Mouse (Mus musculus): Measurements from ENCODE around the gene Kdm6b. TPM values are rescaled to one million over a fixed set of nuclear protein-coding genes. Genes with fewer than 3 reads are reported as not detected.
A peak's percentile ranks its signal among the peaks of the same experiment; 100 is the strongest.

The Kdm6b gene
- polyA plus RNA-seq, 1 experiment from 2014 or later, result 36.4 TPM

- WGBS, result 0% methylated on average over 18 of the region's 18 CpGs
- Histone ChIP-seq H3K4me2 (ENCODE audit: low read length) (peak overlapping the region; percentile 92), H3K36me3 (ENCODE audit: control insufficient read depth, insufficient read depth, low read length) (peaks cover 24% of the 10 kb centered on the region), H3K27me3 (ENCODE audit: control insufficient read depth, insufficient read depth, low read depth, low read length) (no peaks in the 10 kb centered on the region), H3K9me3 (replicated peaks; ENCODE audit: control insufficient read depth, low read length, poor library complexity, severe bottlenecking) (no peaks in the 10 kb centered on the region), H3K4me3 (ENCODE audit: low read depth, low read length) (peak overlapping the region; percentile 75), H3K4me1 (ENCODE audit: control insufficient read depth, insufficient read depth, low read length) (peaks cover 51% of the 10 kb centered on the region), H3K27ac (ENCODE audit: low read length) (peak overlapping the region; percentile 84), H3K9ac (ENCODE audit: low read depth, low read length) (peak overlapping the region; percentile 90)
- no peak for ATAC-seq
These were observed 3.5 kb downstream of the Kdm6b start for GRCm38 (mm10) chr11:69410045-69410309.

DNA sequence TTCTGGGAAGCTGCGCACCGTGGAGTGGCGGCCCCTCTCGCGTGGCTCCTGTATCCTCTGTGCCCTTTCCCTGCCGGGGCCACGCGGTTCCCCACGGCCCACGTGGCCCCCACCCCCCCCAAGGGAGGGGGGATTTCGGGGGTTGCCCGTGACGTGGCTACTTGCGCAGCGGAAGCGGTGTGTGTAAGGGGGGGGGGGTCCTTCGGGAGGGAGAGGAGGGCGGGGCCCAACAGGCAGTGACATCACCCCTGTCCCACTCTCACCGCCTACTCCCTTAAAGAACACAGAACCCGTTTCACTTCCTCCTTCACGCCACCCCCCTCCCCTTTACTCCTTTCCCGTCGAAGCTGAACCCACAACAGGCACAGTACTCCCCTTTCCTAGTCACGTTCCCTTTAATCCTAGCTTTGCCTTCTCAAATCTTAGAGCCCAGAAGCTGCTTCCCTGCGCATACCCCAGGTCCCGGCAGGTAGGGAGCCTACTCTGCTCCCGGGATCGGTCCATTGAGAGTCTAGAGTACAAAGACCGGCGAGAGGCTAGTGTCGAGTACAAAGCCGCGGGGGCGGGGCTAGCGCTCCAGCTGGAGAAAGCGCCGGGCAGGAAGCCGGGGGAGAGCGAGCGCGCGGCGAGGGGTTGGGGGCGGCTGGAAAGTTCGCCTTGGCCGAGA is 4.0 kb downstream of the Kdm6b start:
- no peak for ATAC-seq
- Histone ChIP-seq H3K9ac (ENCODE audit: low read depth, low read length) (peak overlapping the region; percentile 90), H3K36me3 (ENCODE audit: control insufficient read depth, insufficient read depth, low read length) (peaks cover 29% of the 10 kb centered on the region), H3K27me3 (ENCODE audit: control insufficient read depth, insufficient read depth, low read depth, low read length) (no peaks in the 10 kb centered on the region), H3K4me1 (ENCODE audit: control insufficient read depth, insufficient read depth, low read length) (peaks cover 47% of the 10 kb centered on the region), H3K9me3 (replicated peaks; ENCODE audit: control insufficient read depth, low read length, poor library complexity, severe bottlenecking) (no peaks in the 10 kb centered on the region), H3K4me3 (ENCODE audit: low read depth, low read length) (peak overlapping the region; percentile 75), H3K4me2 (ENCODE audit: low read length) (peak overlapping the region; percentile 92), H3K27ac (ENCODE audit: low read length) (peak overlapping the region; percentile 84)
- WGBS, result under 1% methylated on average over 36 of the region's 46 CpGs

GRCm38 (mm10) chr11:69408541-69409377 is 4.7 kb downstream of the Kdm6b start:
- H3K4me3 ChIP-seq (ENCODE audit: low read depth, low read length), result peak overlapping the region; percentile 75
- peak overlapping the region; percentile 84 for H3K27ac ChIP-seq (ENCODE audit: low read length)
- peak; percentile 70 for ATAC-seq
- H3K4me2 ChIP-seq (ENCODE audit: low read length), result peak overlapping the region; percentile 92
- H3K9me3 ChIP-seq (replicated peaks; ENCODE audit: control insufficient read depth, low read length, poor library complexity, severe bottlenecking), result no peaks in the 10 kb centered on the region
- H3K27me3 ChIP-seq (ENCODE audit: control insufficient read depth, insufficient read depth, low read depth, low read length), result no peaks in the 10 kb centered on the region
- peaks cover 36% of the 10 kb centered on the region for H3K36me3 ChIP-seq (ENCODE audit: control insufficient read depth, insufficient read depth, low read length)
- peaks cover 39% of the 10 kb centered on the region for H3K4me1 ChIP-seq (ENCODE audit: control insufficient read depth, insufficient read depth, low read length)
- under 1% methylated on average over 33 of the region's 33 CpGs for WGBS
- H3K9ac ChIP-seq (ENCODE audit: low read depth, low read length), result peak overlapping the region; percentile 90

GRCm38 (mm10) chr11:69407724-69408004 is 5.8 kb downstream of the Kdm6b start:
- Histone ChIP-seq H3K9me3 (replicated peaks; ENCODE audit: control insufficient read depth, low read length, poor library complexity, severe bottlenecking) (no peaks in the 10 kb centered on the region), H3K4me3 (ENCODE audit: low read depth, low read length) (no peak overlapping the region), H3K4me2 (ENCODE audit: low read length) (peak overlapping the region; percentile 92; the same call in 1 of the 2 replicates), H3K4me1 (ENCODE audit: control insufficient read depth, insufficient read depth, low read length) (peaks cover 28% of the 10 kb centered on the region), H3K36me3 (ENCODE audit: control insufficient read depth, insufficient read depth, low read length) (peaks cover 43% of the 10 kb centered on the region), H3K27ac (ENCODE audit: low read length) (peak overlapping the region; percentile 84), H3K27me3 (ENCODE audit: control insufficient read depth, insufficient read depth, low read depth, low read length) (no peaks in the 10 kb centered on the region), H3K9ac (ENCODE audit: low read depth, low read length) (no peak overlapping the region; the same call in 1 of the 2 replicates)
- WGBS, result 91% methylated on average over 4 of the region's 4 CpGs
- ATAC-seq, result no peak

DNA sequence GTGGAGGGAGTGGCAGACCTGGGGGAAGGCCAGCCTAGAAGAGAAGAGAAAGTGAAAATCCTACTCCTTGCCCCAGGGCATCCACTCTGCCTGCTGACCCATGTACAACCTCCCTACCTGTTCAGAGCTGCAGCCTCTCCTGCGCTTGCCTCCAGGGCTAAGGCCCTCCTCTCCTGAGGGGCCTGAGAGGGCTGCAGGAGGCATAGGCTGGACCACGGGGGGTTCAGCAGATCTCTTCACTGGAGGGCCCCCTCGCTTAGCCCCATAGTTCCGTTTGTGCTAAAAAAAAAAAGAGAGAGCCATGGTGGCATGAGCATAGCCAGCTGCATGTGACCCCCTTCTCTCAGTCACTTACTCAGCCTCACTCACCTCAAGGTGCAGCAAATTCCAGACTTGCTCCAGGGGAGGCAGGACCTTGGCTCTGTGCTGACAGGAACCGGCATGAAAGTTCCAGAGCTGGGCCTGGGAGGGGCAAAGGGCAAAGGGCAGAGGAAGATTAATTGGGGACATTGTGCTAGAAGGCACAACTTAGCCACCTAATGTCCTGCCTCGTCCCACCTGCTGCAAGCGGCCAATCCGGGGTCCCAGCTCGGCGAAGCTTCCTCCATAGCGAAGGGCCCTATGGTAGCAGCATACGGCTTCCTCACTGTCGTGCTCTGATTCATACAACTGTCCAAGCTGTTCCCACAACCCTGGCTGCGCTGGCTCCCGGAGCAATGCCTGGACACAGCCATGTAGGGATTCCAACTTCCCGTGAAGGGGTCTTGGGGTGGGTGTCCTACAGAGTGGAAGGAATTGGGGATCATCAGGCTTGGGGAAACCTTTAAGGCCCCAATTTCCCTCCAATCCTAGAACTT is 6.4 kb downstream of the Kdm6b start:
- no peak overlapping the region for H3K27ac ChIP-seq (ENCODE audit: low read length)
- no peak overlapping the region for H3K4me3 ChIP-seq (ENCODE audit: low read depth, low read length)
- no peak overlapping the region for H3K9ac ChIP-seq (ENCODE audit: low read depth, low read length)
- no peaks in the 10 kb centered on the region for H3K27me3 ChIP-seq (ENCODE audit: control insufficient read depth, insufficient read depth, low read depth, low read length)
- no peaks in the 10 kb centered on the region for H3K9me3 ChIP-seq (replicated peaks; ENCODE audit: control insufficient read depth, low read length, poor library complexity, severe bottlenecking)
- ATAC-seq, result no peak
- no peak overlapping the region for H3K4me2 ChIP-seq (ENCODE audit: low read length)
- H3K36me3 ChIP-seq (ENCODE audit: control insufficient read depth, insufficient read depth, low read length), result peaks cover 46% of the 10 kb centered on the region
- 91% methylated on average over 16 of the region's 16 CpGs for WGBS
- peaks cover 23% of the 10 kb centered on the region for H3K4me1 ChIP-seq (ENCODE audit: control insufficient read depth, insufficient read depth, low read length)

DNA sequence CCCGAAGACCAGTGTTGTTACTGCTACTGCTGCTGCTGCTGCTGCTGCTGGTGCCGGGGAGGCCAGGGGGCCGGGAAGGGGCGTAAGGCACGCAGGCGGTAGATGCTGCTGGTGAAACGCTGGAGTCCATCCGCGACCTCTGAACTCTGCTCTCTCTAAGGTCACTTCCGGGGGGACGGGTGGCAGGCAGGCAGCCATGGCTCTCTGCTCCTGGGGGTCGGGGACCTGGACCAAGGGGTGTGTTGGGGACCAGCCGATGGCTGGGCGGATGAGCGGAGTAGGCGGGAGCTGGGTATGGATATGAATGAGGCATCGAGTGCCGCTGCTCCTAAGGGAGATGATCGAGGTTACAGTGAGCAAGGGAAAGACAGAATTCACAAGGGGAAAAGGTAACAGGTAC is 7.2 kb downstream of the Kdm6b start:
- H3K9ac ChIP-seq (ENCODE audit: low read depth, low read length), result no peak overlapping the region
- no peaks in the 10 kb centered on the region for H3K27me3 ChIP-seq (ENCODE audit: control insufficient read depth, insufficient read depth, low read depth, low read length)
- peaks cover 50% of the 10 kb centered on the region for H3K36me3 ChIP-seq (ENCODE audit: control insufficient read depth, insufficient read depth, low read length)
- H3K4me1 ChIP-seq (ENCODE audit: control insufficient read depth, insufficient read depth, low read length), result peaks cover 17% of the 10 kb centered on the region
- 88% methylated on average over 19 of the region's 19 CpGs for WGBS
- H3K4me3 ChIP-seq (ENCODE audit: low read depth, low read length), result no peak overlapping the region
- no peaks in the 10 kb centered on the region for H3K9me3 ChIP-seq (replicated peaks; ENCODE audit: control insufficient read depth, low read length, poor library complexity, severe bottlenecking)
- no peak for ATAC-seq
- no peak overlapping the region for H3K4me2 ChIP-seq (ENCODE audit: low read length)
- H3K27ac ChIP-seq (ENCODE audit: low read length), result no peak overlapping the region

DNA sequence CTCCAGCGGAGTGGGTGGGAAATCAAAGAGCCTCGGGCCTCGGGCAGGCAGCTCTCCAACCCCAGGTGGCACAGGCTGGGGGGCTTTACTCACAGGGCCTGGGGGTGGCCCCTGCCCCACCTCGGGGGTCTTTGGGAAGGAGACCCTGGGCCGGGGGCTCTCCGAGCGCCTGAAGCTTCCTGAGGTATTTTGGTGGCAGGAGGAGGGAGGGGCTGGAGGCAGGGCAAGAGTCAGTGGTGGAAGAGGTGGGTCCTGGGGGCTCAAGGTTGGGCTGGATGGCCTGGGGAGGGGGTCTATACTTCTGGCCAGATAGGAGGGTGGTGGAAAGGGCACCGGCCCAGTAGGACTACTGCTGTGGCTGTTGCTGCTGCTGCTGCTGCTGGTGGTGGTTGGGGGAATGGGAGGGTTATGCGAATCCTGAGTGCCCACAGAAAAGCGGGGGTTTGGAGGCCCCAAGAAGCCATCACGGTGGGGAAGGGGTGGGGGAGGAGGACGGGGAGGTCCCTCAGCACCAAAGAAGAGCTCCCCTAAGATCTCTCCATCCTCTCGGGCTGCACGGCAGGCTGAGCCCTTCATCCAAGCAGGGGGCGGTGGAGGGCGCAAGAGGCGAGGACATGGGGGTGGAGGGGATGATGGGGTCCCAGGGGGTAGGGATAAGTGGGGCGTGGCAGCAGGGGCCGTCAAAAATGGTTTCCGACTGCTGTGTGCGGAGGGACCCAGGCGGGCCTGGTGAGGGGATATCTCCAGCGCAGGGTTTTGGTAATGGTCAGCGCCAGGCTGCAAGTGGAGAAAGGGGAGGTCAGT is 7.9 kb downstream of the Kdm6b start:
- no peaks in the 10 kb centered on the region for H3K27me3 ChIP-seq (ENCODE audit: control insufficient read depth, insufficient read depth, low read depth, low read length)
- H3K4me2 ChIP-seq (ENCODE audit: low read length), result no peak overlapping the region
- H3K4me1 ChIP-seq (ENCODE audit: control insufficient read depth, insufficient read depth, low read length), result peaks cover 17% of the 10 kb centered on the region
- no peak for ATAC-seq
- no peak overlapping the region for H3K27ac ChIP-seq (ENCODE audit: low read length)
- no peaks in the 10 kb centered on the region for H3K9me3 ChIP-seq (replicated peaks; ENCODE audit: control insufficient read depth, low read length, poor library complexity, severe bottlenecking)
- WGBS, result 91% methylated on average over 24 of the region's 24 CpGs
- peaks cover 51% of the 10 kb centered on the region for H3K36me3 ChIP-seq (ENCODE audit: control insufficient read depth, insufficient read depth, low read length)
- no peak overlapping the region for H3K9ac ChIP-seq (ENCODE audit: low read depth, low read length)
- no peak overlapping the region for H3K4me3 ChIP-seq (ENCODE audit: low read depth, low read length)

- Histone ChIP-seq H3K4me2 (ENCODE audit: low read length) (no peak overlapping the region), H3K27me3 (ENCODE audit: control insufficient read depth, insufficient read depth, low read depth, low read length) (no peaks in the 10 kb centered on the region), H3K27ac (ENCODE audit: low read length) (no peak overlapping the region), H3K4me1 (ENCODE audit: control insufficient read depth, insufficient read depth, low read length) (peaks cover 17% of the 10 kb centered on the region), H3K36me3 (ENCODE audit: control insufficient read depth, insufficient read depth, low read length) (peaks cover 57% of the 10 kb centered on the region), H3K4me3 (ENCODE audit: low read depth, low read length) (no peak overlapping the region), H3K9ac (ENCODE audit: low read depth, low read length) (no peak overlapping the region), H3K9me3 (replicated peaks; ENCODE audit: control insufficient read depth, low read length, poor library complexity, severe bottlenecking) (no peaks in the 10 kb centered on the region)
- ATAC-seq, result no peak
- 90% methylated on average over 23 of the region's 24 CpGs for WGBS
These were observed 8.7 kb downstream of the Kdm6b start for GRCm38 (mm10) chr11:69404595-69405396.

All from midbrain, embryonic 16.5 days (tissue).